Mouse (Mus musculus) Patski (cell line): Measurements from ENCODE around the gene Slc25a13. TPM values are rescaled to one million over a fixed set of nuclear protein-coding genes. Genes with fewer than 3 reads are reported as not detected.
A peak's percentile ranks its signal among the peaks of the same experiment; 100 is the strongest.

Source experiments
- ATAC-seq: fragments of 100-300 bp; one replicate; pipeline ENCODE4 v1.8.0; 2021
- CTCF ChIA-PET: fragments of 350-600 bp; sonication (Branson Sonifier 250); formaldehyde crosslinking; loops from one replicate; lab custom pipeline; 2022; ENCODE audit warnings: inconsistent platforms; lab: Charles Lee
- POLR2A ChIA-PET: fragments of 350-600 bp; sonication (Branson Sonifier 250); formaldehyde crosslinking; loops from one replicate; lab custom pipeline; 2022; ENCODE audit warnings: antibody characterized with exemption, inconsistent platforms; lab: Charles Lee
- DNase-seq: peaks from one replicate; pipeline ENCODE4 v3.0.0-alpha.2; 2011; ENCODE audit warnings: low read depth, low spot score
- H3K27me3 ChIP-seq: fragments of 371-371 bp; one replicate; pipeline ENCODE4 v1.5.1; 2021
- CTCF ChIP-seq: fragments of 100-300 bp; IDR thresholded peaks from one replicate; pipeline ENCODE4 v1.5.1; 2021
- in situ Hi-C: fragments of 300-500 bp; cut with MboI; formaldehyde crosslinking; loops from 3 replicates; pipeline ENCODE4 v1.11.1; 2018; ENCODE audit warnings: low pct_unique_long_range_greater_than_20kb, mixed read lengths
- polyA plus RNA-seq: library from polyadenylated mRNA; unstranded; gene quantifications from one replicate; pipeline ENCODE4 v1.2.3, GENCODE M21; 2021

Slc25a13 gene
- polyA plus RNA-seq, 1 experiment from 2014 or later = 76.1 TPM

DNA sequence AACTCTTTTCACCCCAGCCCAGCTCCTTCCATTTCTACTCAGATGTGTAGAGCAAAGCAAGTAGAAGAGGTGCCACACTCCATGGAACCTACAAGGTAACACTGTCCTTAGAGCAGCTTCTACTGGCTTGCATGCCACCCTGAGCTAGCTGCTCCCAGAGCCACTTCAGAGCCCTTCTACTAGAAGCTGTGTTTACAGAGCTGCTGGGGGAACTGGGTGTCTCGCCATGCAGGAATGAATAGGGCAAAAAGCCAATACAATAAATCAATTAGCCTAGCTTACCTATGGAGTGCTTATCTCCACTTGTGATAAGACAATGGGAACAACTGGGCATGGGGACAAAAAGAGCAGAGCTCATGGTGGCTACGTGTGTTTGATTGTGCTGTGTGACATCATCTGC, 67.2 kb downstream of the Slc25a13 start:
- ATAC-seq (no peak), DNase-seq (no peak)
- in situ Hi-C loops = no loop called here
- POLR2A ChIA-PET = interaction anchor here (0.9 to 1.6 kb wide), 3 partner anchors 10 to 22 kb away, joined by 3 to 6 read pairs (median 3); no protein-coding TSS in a partner anchor
- TF ChIP-seq CTCF = no peak
- CTCF ChIA-PET = interaction anchor here (0.8 to 1.9 kb wide), 4 partner anchors 8 to 19 kb away, joined by 3 to 6 read pairs (median 4); no protein-coding TSS in a partner anchor
- no peaks in the 10 kb centered on the region for H3K27me3 ChIP-seq

DNA sequence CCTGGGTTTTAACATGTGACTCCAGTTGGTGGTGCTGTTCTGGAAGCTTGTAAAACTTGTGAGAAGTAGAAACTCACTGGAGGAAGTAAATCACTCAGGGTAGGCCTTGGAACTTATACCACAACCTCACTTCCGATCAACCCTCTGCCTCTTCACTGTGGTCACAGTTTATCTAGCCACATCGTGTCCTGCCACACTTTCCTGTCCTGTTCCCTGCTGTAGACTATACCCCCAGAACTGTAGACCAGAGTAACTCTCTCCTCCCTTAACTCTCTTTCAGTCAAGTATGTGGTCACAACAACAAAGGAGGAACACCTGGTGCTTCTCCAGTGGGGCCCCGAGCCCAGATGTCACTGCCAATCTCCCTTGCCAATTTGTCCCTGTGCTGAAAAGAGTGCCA, 67.6 kb downstream of the Slc25a13 start:
- ATAC-seq = no peak
- CTCF ChIA-PET = interaction anchor here (1.3 to 1.9 kb wide), 2 partner anchors 8 to 19 kb away, joined by 4 to 6 read pairs; no protein-coding TSS in a partner anchor
- POLR2A ChIA-PET = interaction anchor here (0.9 to 1.6 kb wide), 3 partner anchors 10 to 22 kb away, joined by 3 to 6 read pairs (median 3); no protein-coding TSS in a partner anchor

DNA sequence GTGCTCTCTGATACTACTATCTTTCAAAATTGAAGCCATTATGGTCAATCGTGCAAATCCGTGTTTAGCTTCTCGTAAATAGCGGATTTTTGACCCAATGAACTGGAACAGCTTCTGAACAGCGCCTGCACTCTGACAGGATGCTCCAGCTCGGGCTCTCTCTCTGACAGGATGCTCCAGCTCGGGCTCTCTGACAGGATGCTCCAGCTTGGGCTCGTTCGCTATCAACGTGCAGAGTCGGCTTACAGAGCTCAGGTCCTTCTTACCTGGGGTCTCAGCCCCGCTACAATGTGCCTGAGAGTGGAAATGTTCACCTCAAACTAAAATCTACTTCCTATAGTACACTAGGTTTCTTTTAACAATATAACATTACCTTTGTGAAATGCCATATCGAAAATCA, 71.6 kb downstream of the Slc25a13 start:
- no peak for ATAC-seq
- CTCF ChIA-PET = interaction anchor here (0.9 to 2.4 kb wide), 4 partner anchors 8 to 11 kb away, joined by 3 to 8 read pairs (median 4); no protein-coding TSS in a partner anchor

More for the DNA sequence above, 67.6 kb downstream of the Slc25a13 start:
- DNase-seq = no peak
- no peaks in the 10 kb centered on the region for H3K27me3 ChIP-seq
- no peak for TF ChIP-seq CTCF
- in situ Hi-C loops = no loop called here

DNA sequence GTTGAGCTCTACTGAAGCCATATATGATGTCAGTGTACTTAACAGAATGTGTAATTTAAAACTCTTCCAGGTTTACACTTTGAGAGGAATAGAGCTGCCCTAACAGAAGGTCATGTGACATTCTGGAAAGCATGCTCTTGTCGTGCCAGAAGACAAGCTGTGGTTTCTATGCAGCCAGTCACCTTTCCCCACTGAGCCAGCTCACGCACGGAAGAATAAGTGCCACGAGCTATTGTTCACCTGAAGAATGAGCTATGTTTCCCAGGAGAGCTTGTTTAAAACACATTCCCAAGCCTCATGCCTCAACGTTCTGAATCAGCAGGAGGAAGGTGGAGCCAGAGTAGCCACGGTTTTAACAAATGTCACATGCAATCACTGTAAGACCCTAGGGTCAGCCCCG, 73.4 kb downstream of the Slc25a13 start:
- H3K27me3 ChIP-seq = no peaks in the 10 kb centered on the region
- ChIA-PET POLR2A (no interaction called here), CTCF (interaction anchor here (1.8 kb wide), 1 partner anchor 15 kb away, joined by 4 read pairs; no protein-coding TSS in a partner anchor)
- no peak for DNase-seq
- in situ Hi-C loops = no loop called here
- TF ChIP-seq CTCF = no peak
- ATAC-seq = no peak

More for the DNA sequence above, 71.6 kb downstream of the Slc25a13 start:
- POLR2A ChIA-PET = no interaction called here
- no peak for DNase-seq
- in situ Hi-C loops = no loop called here
- no peaks in the 10 kb centered on the region for H3K27me3 ChIP-seq
- no peak for TF ChIP-seq CTCF

DNA sequence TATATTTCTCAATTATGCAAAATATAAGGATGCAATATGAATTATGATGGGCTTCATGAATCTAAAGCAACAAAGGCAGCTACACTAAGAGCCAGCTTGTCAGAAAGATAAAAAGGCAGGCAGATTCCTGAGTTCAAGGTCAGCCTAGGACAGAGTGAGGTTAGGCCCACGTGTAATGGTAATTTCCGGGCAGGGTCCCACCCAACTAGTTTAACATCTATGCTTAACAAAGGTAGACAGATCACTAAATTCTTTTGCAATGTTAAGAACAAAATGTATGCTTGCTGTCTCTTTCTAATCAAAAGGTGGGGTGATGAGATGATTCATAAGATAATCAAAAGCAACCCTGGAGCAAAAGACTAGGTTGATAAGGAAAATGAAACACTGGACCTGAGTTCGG, 76.6 kb downstream of the Slc25a13 start:
- POLR2A ChIA-PET = no interaction called here
- TF ChIP-seq CTCF = no peak
- in situ Hi-C loops = no loop called here
- ATAC-seq = no peak
- CTCF ChIA-PET = interaction anchor here (1.6 kb wide), 1 partner anchor 24 kb away, joined by 4 read pairs; no protein-coding TSS in a partner anchor
- no peak for DNase-seq
- H3K27me3 ChIP-seq = no peaks in the 10 kb centered on the region

DNA sequence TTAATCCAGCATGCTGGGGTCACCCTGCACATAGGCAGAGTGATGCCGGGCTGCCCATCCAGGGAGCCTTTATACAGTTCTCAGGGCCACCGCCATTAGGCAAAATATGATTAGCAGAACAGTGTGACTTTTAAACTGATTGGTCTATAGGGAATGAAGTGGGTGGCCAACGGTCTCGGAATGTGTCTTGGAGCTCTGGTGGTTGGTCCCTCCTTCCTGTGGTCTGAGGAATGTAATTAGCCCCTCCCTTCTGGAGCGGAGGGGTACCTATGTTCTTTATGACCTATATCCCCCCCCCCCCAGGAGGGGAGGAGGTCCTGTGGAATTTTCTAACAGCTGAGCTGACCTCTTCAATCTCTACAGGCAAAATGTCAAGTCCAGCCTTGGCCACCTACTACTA, 77.9 kb downstream of the Slc25a13 start:
- no peak for TF ChIP-seq CTCF
- DNase-seq (no peak), ATAC-seq (no peak)
- ChIA-PET CTCF (interaction anchor here (1.8 kb wide), 2 partner anchors 14 to 22 kb away, joined by 5 read pairs; no protein-coding TSS in a partner anchor), POLR2A (interaction anchor here (0.6 kb wide), 1 partner anchor 749 kb away, joined by 3 read pairs; no protein-coding TSS in a partner anchor)
- no peaks in the 10 kb centered on the region for H3K27me3 ChIP-seq
- in situ Hi-C loops = no loop called here

DNA sequence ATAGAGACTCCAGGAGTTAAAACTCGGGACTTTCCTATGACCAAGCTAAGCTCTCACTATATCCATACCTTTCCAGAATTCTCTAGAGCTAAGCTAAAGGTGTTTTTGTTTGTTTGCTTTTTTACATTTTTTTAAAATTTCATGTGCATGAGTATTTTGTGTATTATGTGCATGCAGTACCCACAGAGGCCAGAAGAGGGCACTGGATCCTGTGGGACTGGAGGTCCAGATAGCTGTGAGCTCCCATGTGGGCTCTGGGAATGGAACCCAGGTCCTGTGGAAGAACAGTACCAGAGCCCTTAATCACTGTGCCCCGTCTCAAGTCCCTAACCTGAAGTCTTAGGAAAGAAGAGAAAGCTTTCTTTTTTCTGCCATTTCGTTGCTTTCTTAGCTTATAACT, 80.2 kb downstream of the Slc25a13 start:
- CTCF ChIA-PET = interaction anchor here (0.7 to 2.3 kb wide), 8 partner anchors 9 to 748 kb away, joined by 3 to 13 read pairs (median 4); no protein-coding TSS in a partner anchor
- DNase-seq (no peak), ATAC-seq (no peak)
- in situ Hi-C loops = no loop called here
- POLR2A ChIA-PET = interaction anchor here (0.7 kb wide), 1 partner anchor 100 kb away, joined by 3 read pairs; no protein-coding TSS in a partner anchor
- TF ChIP-seq CTCF = peak; percentile 77
- no peaks in the 10 kb centered on the region for H3K27me3 ChIP-seq

DNA sequence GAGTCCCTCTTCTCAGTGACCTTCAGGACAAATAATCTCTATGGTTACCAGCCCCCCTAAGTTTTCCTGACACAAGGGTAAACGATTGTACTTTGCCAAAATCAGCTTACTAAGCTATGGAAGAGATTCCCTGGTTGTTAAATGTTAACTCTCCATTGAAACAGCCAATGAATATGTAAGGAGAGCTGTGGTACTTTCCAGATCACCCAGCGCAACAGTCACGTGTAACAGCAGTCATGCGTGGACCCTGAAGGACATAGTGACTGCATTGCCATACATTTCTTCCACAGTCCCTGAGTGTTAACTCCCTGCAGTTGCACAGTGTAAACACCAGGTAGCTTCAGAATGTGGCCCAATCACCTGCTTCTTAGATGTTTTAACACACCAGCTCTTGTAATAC, 82.0 kb downstream of the Slc25a13 start:
- ChIA-PET CTCF (interaction anchor here (1.2 to 3.5 kb wide), 5 partner anchors 10 to 26 kb away, joined by 3 to 9 read pairs (median 4); no protein-coding TSS in a partner anchor), POLR2A (interaction anchor here (0.6 to 0.7 kb wide), 2 partner anchors 15 to 62 kb away, joined by 3 read pairs; no protein-coding TSS in a partner anchor)
- no peak for DNase-seq
- ATAC-seq = peak; percentile 57
- no peak for TF ChIP-seq CTCF
- H3K27me3 ChIP-seq = no peaks in the 10 kb centered on the region
- in situ Hi-C loops = no loop called here

DNA sequence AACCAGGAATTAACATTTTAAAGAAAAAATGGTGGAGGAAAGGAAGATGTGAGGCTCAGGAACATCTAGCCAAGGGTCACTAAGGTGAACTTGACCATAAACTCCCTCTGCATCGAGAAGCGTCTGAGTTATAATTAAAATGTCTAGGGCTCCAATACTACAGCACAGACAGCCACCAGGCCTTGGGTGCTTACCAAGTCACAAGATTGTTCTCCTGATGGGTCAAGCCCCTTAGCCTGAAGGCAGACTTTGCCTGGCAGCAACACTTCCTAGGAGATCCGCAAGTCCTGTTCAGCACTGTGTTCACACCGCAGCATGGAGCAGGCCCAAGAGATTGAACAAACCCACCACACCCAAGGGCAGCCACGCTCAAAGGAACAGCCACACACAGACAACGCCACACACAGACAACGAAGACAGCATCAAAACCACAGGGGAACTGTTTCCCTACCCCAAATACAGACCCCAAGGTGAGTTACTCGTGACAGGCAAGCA, 83.4 kb downstream of the Slc25a13 start:
- ATAC-seq (no peak), DNase-seq (no peak)
- POLR2A ChIA-PET = no interaction called here
- H3K27me3 ChIP-seq = no peaks in the 10 kb centered on the region
- in situ Hi-C loops = no loop called here
- TF ChIP-seq CTCF = no peak
- CTCF ChIA-PET = interaction anchor here (2.6 to 3.5 kb wide), 2 partner anchors 12 to 19 kb away, joined by 8 to 9 read pairs; no protein-coding TSS in a partner anchor

DNA sequence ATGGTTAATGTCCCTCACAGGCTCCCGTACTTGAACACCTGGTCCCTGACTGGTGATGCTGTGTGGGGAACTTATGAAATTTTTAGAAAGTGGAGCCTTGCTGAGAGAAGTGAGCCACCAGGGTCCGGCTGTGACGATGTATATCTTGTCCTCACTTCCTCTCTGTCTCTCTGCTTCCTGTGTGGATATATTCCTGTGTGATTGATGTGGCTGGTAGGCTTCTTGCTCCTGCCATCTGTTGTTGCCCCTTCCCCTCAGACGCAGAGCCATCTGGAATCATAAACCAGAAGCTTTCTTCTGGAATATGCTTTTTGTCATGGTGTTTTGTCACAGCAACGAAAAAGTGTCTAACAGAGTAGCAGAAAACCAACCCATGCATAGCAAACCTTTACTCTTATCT, 84.9 kb downstream of the Slc25a13 start:
- no peaks in the 10 kb centered on the region for H3K27me3 ChIP-seq
- TF ChIP-seq CTCF = no peak
- ATAC-seq (no peak), DNase-seq (no peak)
- POLR2A ChIA-PET = no interaction called here
- CTCF ChIA-PET = interaction anchor here (1.0 to 3.5 kb wide), 2 partner anchors 10 to 18 kb away, joined by 3 to 9 read pairs; no protein-coding TSS in a partner anchor
- in situ Hi-C loops = no loop called here
